Mouse (Mus musculus) Muller cell, postnatal 12 days (primary cell): ENCODE data around the gene Stk24.

Experiments
- DNase-seq: peaks from one replicate; pipeline ENCODE4 v3.0.0-alpha.2; 2015; ENCODE audit errors: inconsistent ontology term

The Stk24 gene

GRCm38 (mm10) chr14:121263912-121264311 is 115.9 kb downstream of the Stk24 start:
- no peak for DNase-seq

- no peak for DNase-seq
Observed at GRCm38 (mm10) chr14:121262606-121263005, 117.2 kb downstream of the Stk24 start.

GRCm38 (mm10) chr14:121261229-121261879 is 118.5 kb downstream of the Stk24 start:
- no peak for DNase-seq

GRCm38 (mm10) chr14:121259789-121260188 is 120.0 kb downstream of the Stk24 start:
- no peak for DNase-seq

- no peak for DNase-seq
Observed at GRCm38 (mm10) chr14:121259332-121259731, 120.5 kb downstream of the Stk24 start.

GRCm38 (mm10) chr14:121256896-121257295 is 122.9 kb downstream of the Stk24 start:
- no peak for DNase-seq

GRCm38 (mm10) chr14:121255469-121255868 is 124.3 kb downstream of the Stk24 start:
- DNase-seq: no peak

- DNase-seq: no peak
Observed at GRCm38 (mm10) chr14:121254869-121255268, 124.9 kb downstream of the Stk24 start.

- DNase-seq: no peak
Observed at GRCm38 (mm10) chr14:121252542-121252941, 127.3 kb downstream of the Stk24 start.

- DNase-seq: peak; percentile 83
Observed at GRCm38 (mm10) chr14:121251708-121252107, 128.1 kb downstream of the Stk24 start.

GRCm38 (mm10) chr14:121251099-121251498 is 128.7 kb downstream of the Stk24 start:
- peak; percentile 69 for DNase-seq

GRCm38 (mm10) chr14:121248346-121248745 is 131.5 kb downstream of the Stk24 start:
- DNase-seq: no peak

- peak; percentile 92 for DNase-seq
Observed at GRCm38 (mm10) chr14:121247287-121247686, 132.5 kb downstream of the Stk24 start.

GRCm38 (mm10) chr14:121246048-121246731 is 133.6 kb downstream of the Stk24 start:
- peak; percentile 41 for DNase-seq

- DNase-seq: no peak
Observed at GRCm38 (mm10) chr14:121244104-121244503, 135.7 kb downstream of the Stk24 start.

- no peak for DNase-seq
Observed at GRCm38 (mm10) chr14:121239386-121239785, 140.4 kb downstream of the Stk24 start.

GRCm38 (mm10) chr14:121238727-121239126 is 141.1 kb downstream of the Stk24 start:
- no peak for DNase-seq

- no peak for DNase-seq
Observed at GRCm38 (mm10) chr14:121236736-121237135, 143.1 kb downstream of the Stk24 start.
